Mouse (Mus musculus) forebrain, embryonic 14.5 days (tissue): ENCODE measurements around the gene Trim62. TPM values are rescaled to one million over a fixed set of nuclear protein-coding genes. Genes with fewer than 3 reads are reported as not detected.

Experiments used
- ATAC-seq: fragments of 200-750 bp; cut with Nextera tagmentation; 2 replicates; pipeline ENCODE4 v1.8.0; 2017; ENCODE audit warnings: mild to moderate bottlenecking, moderate library complexity
- DNase-seq: peaks from one replicate; pipeline ENCODE4 v3.0.0-alpha.2; 2015; ENCODE audit warnings: low spot score
- H3K27ac ChIP-seq: fragments of 300-500 bp; sonication (generic); 2 replicates; pipeline ENCODE4 v1.5.1; 2014; ENCODE audit warnings: low read depth, mild to moderate bottlenecking, control low read depth, low read length, moderate library complexity
- H3K27me3 ChIP-seq: fragments of 300-500 bp; sonication (generic); replicated peaks from 2 replicates; pipeline ENCODE4 v1.6.1; 2014; ENCODE audit warnings: low read length, control low read depth, mixed read lengths; ENCODE audit not compliant: control insufficient read depth, insufficient read depth
- H3K36me3 ChIP-seq: fragments of 300-500 bp; sonication (generic); 2 replicates; pipeline ENCODE4 v1.6.1; 2014; ENCODE audit warnings: low read length, control low read depth; ENCODE audit not compliant: control insufficient read depth, insufficient read depth
- H3K4me1 ChIP-seq: fragments of 300-500 bp; sonication (generic); 2 replicates; pipeline ENCODE4 v1.6.1; 2014; ENCODE audit warnings: antibody characterized with exemption, low read length, control low read depth; ENCODE audit not compliant: control insufficient read depth, insufficient read depth
- H3K4me2 ChIP-seq: fragments of 300-500 bp; sonication (generic); 2 replicates; pipeline ENCODE4 v1.6.1; 2014; ENCODE audit warnings: mild to moderate bottlenecking, control low read depth, low read length
- H3K4me3 ChIP-seq: fragments of 300-500 bp; sonication (generic); 2 replicates; pipeline ENCODE4 v1.5.1; 2014; ENCODE audit warnings: low read depth, low read length, control low read depth
- H3K9ac ChIP-seq: fragments of 300-500 bp; sonication (generic); 2 replicates; pipeline ENCODE4 v1.6.1; 2014; ENCODE audit warnings: mild to moderate bottlenecking, low read length, control low read depth, moderate library complexity
- H3K9me3 ChIP-seq: fragments of 300-500 bp; sonication (generic); replicated peaks from 2 replicates; pipeline ENCODE4 v1.6.1; 2016; ENCODE audit warnings: low read length, control low read depth, mixed read lengths; ENCODE audit not compliant: control insufficient read depth
- WGBS: fragments of 180-500 bp; shearing (Covaris S2); extraction: QIAGEN DNeasy Blood & Tissue Kit; methylation state at CpG from one replicate; pipeline ENCODE4 v1.1.7; 2014; 5-methylcytosine and 5-hydroxymethylcytosine counted together
- polyA plus RNA-seq: library from polyadenylated mRNA; unstranded; fragments of >200 nt; fragmentation: Nextera tagmentation; extraction: Ambion mirVana; gene quantifications from 2 replicates; pipeline ENCODE4 v1.2.1, GENCODE M21; 2014

Trim62 gene
- polyA plus RNA-seq, 1 experiment from 2014 or later = 9.3 TPM

- no peak overlapping the region for H3K27ac ChIP-seq
- H3K4me3 ChIP-seq = peak overlapping the region; percentile 29
- no peaks in the 10 kb centered on the region for H3K36me3 ChIP-seq
- no peaks in the 10 kb centered on the region for H3K9me3 ChIP-seq
- no peaks in the 10 kb centered on the region for H3K4me1 ChIP-seq
- peak overlapping the region; percentile 64 for H3K4me2 ChIP-seq
- peak overlapping the region; percentile 33 for H3K9ac ChIP-seq
- ATAC-seq = peak; percentile 93
- WGBS = 13% methylated on average over 36 of the region's 36 CpGs
- H3K27me3 ChIP-seq = 0 out of 2 replicates have a peak, but pooled peaks cover 7% of the 10 kb centered on the region
- DNase-seq = peak; percentile 96
Measured at GRCm38 (mm10) chr4:128924841-128925606, 41.6 kb downstream of the Trim62 start.

GRCm38 (mm10) chr4:128932783-128933182, 49.4 kb downstream of the Trim62 start:
- ATAC-seq (no peak), DNase-seq (no peak)
- H3K9ac ChIP-seq = no peak overlapping the region
- H3K36me3 ChIP-seq = no peaks in the 10 kb centered on the region
- H3K4me2 ChIP-seq = no peak overlapping the region
- H3K4me1 ChIP-seq = no peaks in the 10 kb centered on the region
- no peaks in the 10 kb centered on the region for H3K27me3 ChIP-seq
- no peaks in the 10 kb centered on the region for H3K9me3 ChIP-seq
- H3K4me3 ChIP-seq = no peak overlapping the region
- WGBS = 85% methylated on average over 7 of the region's 7 CpGs
- no peak overlapping the region for H3K27ac ChIP-seq

- Histone ChIP-seq H3K9ac (no peak overlapping the region), H3K4me1 (no peaks in the 10 kb centered on the region), H3K9me3 (no peaks in the 10 kb centered on the region), H3K4me3 (no peak overlapping the region), H3K27ac (no peak overlapping the region), H3K36me3 (no peaks in the 10 kb centered on the region), H3K4me2 (no peak overlapping the region), H3K27me3 (no peaks in the 10 kb centered on the region)
- WGBS = 58% methylated on average over 5 of the region's 5 CpGs
- DNase-seq (no peak), ATAC-seq (no peak)
Measured at GRCm38 (mm10) chr4:128935595-128935994, 52.2 kb downstream of the Trim62 start.

- Histone ChIP-seq H3K27ac (no peak overlapping the region), H3K9ac (no peak overlapping the region), H3K27me3 (no peaks in the 10 kb centered on the region), H3K4me3 (no peak overlapping the region), H3K9me3 (no peaks in the 10 kb centered on the region), H3K36me3 (no peaks in the 10 kb centered on the region), H3K4me1 (peaks cover 1% of the 10 kb centered on the region; the same call in 1 of the 2 replicates), H3K4me2 (no peak overlapping the region)
- ATAC-seq (no peak), DNase-seq (no peak)
- WGBS = 55% methylated on average over 3 of the region's 3 CpGs
Measured at GRCm38 (mm10) chr4:128942346-128942745, 59.0 kb downstream of the Trim62 start.

GRCm38 (mm10) chr4:128946736-128947135, 63.4 kb downstream of the Trim62 start:
- Histone ChIP-seq H3K9me3 (no peaks in the 10 kb centered on the region), H3K4me2 (no peak overlapping the region), H3K4me3 (no peak overlapping the region), H3K27me3 (no peaks in the 10 kb centered on the region), H3K4me1 (peaks cover 3% of the 10 kb centered on the region; the same call in 1 of the 2 replicates), H3K27ac (no peak overlapping the region), H3K9ac (no peak overlapping the region), H3K36me3 (no peaks in the 10 kb centered on the region)
- ATAC-seq (no peak), DNase-seq (no peak)
- 87% methylated on average over 9 of the region's 9 CpGs for WGBS

- Histone ChIP-seq H3K9ac (peak overlapping the region; percentile 25; the same call in 1 of the 2 replicates), H3K4me2 (no peak overlapping the region), H3K36me3 (no peaks in the 10 kb centered on the region), H3K27ac (no peak overlapping the region), H3K9me3 (no peaks in the 10 kb centered on the region), H3K4me3 (no peak overlapping the region), H3K27me3 (no peaks in the 10 kb centered on the region), H3K4me1 (peaks cover 3% of the 10 kb centered on the region; the same call in 1 of the 2 replicates)
- 15% methylated on average over 18 of the region's 18 CpGs for WGBS
- DNase-seq (no peak), ATAC-seq (peak; percentile 46; the same call in 1 of the 2 replicates)
Measured at GRCm38 (mm10) chr4:128947326-128947933, 64.0 kb downstream of the Trim62 start.

GRCm38 (mm10) chr4:128948137-128948674, 64.8 kb downstream of the Trim62 start:
- H3K4me1 ChIP-seq = peaks cover 3% of the 10 kb centered on the region; the same call in 1 of the 2 replicates
- no peaks in the 10 kb centered on the region for H3K36me3 ChIP-seq
- H3K4me2 ChIP-seq = no peak overlapping the region

GRCm38 (mm10) chr4:128949470-128950005, 66.2 kb downstream of the Trim62 start:
- no peak overlapping the region for H3K9ac ChIP-seq
- no peaks in the 10 kb centered on the region for H3K36me3 ChIP-seq
- no peak overlapping the region for H3K27ac ChIP-seq
- DNase-seq (no peak), ATAC-seq (no peak)
- H3K9me3 ChIP-seq = no peaks in the 10 kb centered on the region
- H3K27me3 ChIP-seq = no peaks in the 10 kb centered on the region
- H3K4me1 ChIP-seq = peaks cover 3% of the 10 kb centered on the region; the same call in 1 of the 2 replicates
- H3K4me2 ChIP-seq = no peak overlapping the region
- WGBS = 52% methylated on average over 15 of the region's 15 CpGs
- no peak overlapping the region for H3K4me3 ChIP-seq

More at GRCm38 (mm10) chr4:128948137-128948674, 64.8 kb downstream of the Trim62 start:
- Histone ChIP-seq H3K27ac (no peak overlapping the region), H3K27me3 (no peaks in the 10 kb centered on the region), H3K9me3 (no peaks in the 10 kb centered on the region), H3K4me3 (no peak overlapping the region), H3K9ac (no peak overlapping the region)
- DNase-seq = peak; percentile 38
- 25% methylated on average over 6 of the region's 6 CpGs for WGBS
- ATAC-seq = no peak
